Mouse (Mus musculus) kidney, embryonic 16.5 days (tissue): ENCODE measurements at regions not wholly inside any gene's neighbourhood (a gene's known extent, or its start where the extent isn't known, plus 50 kb on each side); places are given as distances from the start of the nearest gene placed in this dataset.

Experiments used
- ATAC-seq: fragments of 200-750 bp; cut with Nextera tagmentation; 2 replicates; pipeline ENCODE4 v1.8.0; 2017; ENCODE audit warnings: moderate TSS enrichment; ENCODE audit not compliant: low FRiP score, low TSS enrichment
- H3K27ac ChIP-seq: fragments of 300-500 bp; sonication (generic); 2 replicates; pipeline ENCODE4 v1.5.1; 2014; ENCODE audit warnings: low read length
- H3K27me3 ChIP-seq: fragments of 300-500 bp; sonication (generic); 2 replicates; pipeline ENCODE4 v1.6.1; 2014; ENCODE audit warnings: low read length, control low read depth, mixed read lengths; ENCODE audit not compliant: insufficient read depth
- H3K36me3 ChIP-seq: fragments of 300-500 bp; sonication (generic); 2 replicates; pipeline ENCODE4 v1.6.1; 2014; ENCODE audit warnings: low read length, control low read depth, mixed read lengths; ENCODE audit not compliant: insufficient read depth
- H3K4me1 ChIP-seq: fragments of 300-500 bp; sonication (generic); 2 replicates; pipeline ENCODE4 v1.6.1; 2014; ENCODE audit warnings: low read length, control low read depth, mixed read lengths; ENCODE audit not compliant: insufficient read depth
- H3K4me2 ChIP-seq: fragments of 300-500 bp; sonication (generic); replicated peaks from 2 replicates; pipeline ENCODE4 v1.6.1; 2014; ENCODE audit warnings: low read depth, low read length
- H3K4me3 ChIP-seq: fragments of 300-500 bp; sonication (generic); 2 replicates; pipeline ENCODE4 v1.5.1; 2014; ENCODE audit warnings: mild to moderate bottlenecking, low read length
- H3K9ac ChIP-seq: fragments of 300-500 bp; sonication (generic); replicated peaks from 2 replicates; pipeline ENCODE4 v1.6.1; 2014; ENCODE audit warnings: low read length
- H3K9me3 ChIP-seq: fragments of 300-500 bp; sonication (generic); 2 replicates; pipeline ENCODE4 v1.6.1; 2016; ENCODE audit warnings: low read length, control low read depth
- WGBS: fragments of 180-500 bp; shearing (Covaris S2); extraction: QIAGEN DNeasy Blood & Tissue Kit; methylation state at CpG from one replicate; pipeline ENCODE4 v1.1.7; 2014; 5-methylcytosine and 5-hydroxymethylcytosine counted together

GRCm38 (mm10) chr5:101518791-101519547, 145.8 kb downstream of the Nkx6-1 start:
- Histone ChIP-seq H3K9ac (no peak overlapping the region), H3K4me3 (no peak overlapping the region), H3K9me3 (no peaks in the 10 kb centered on the region), H3K27ac (no peak overlapping the region), H3K4me2 (no peak overlapping the region), H3K27me3 (peaks cover 11% of the 10 kb centered on the region; the same call in 1 of the 2 replicates), H3K4me1 (peaks cover 9% of the 10 kb centered on the region; the same call in 1 of the 2 replicates), H3K36me3 (no peaks in the 10 kb centered on the region)
- WGBS: 49% methylated on average over 14 of the region's 14 CpGs
- no peak for ATAC-seq

- no peaks in the 10 kb centered on the region for H3K36me3 ChIP-seq
- no peaks in the 10 kb centered on the region for H3K9me3 ChIP-seq
- H3K4me2 ChIP-seq: no peak overlapping the region
- H3K4me3 ChIP-seq: no peak overlapping the region
- no peaks in the 10 kb centered on the region for H3K27me3 ChIP-seq
- H3K4me1 ChIP-seq: no peaks in the 10 kb centered on the region
- no peak overlapping the region for H3K9ac ChIP-seq
- H3K27ac ChIP-seq: no peak overlapping the region
- WGBS: 92% methylated on average over 14 of the region's 14 CpGs
- ATAC-seq: no peak
These were observed 167.1 kb downstream of the Nkx6-1 start for GRCm38 (mm10) chr5:101497698-101498048.

GRCm38 (mm10) chr5:101496924-101497697, 167.7 kb downstream of the Nkx6-1 start:
- no peaks in the 10 kb centered on the region for H3K36me3 ChIP-seq
- no peak overlapping the region for H3K4me3 ChIP-seq
- no peak overlapping the region for H3K27ac ChIP-seq
- H3K27me3 ChIP-seq: no peaks in the 10 kb centered on the region
- no peaks in the 10 kb centered on the region for H3K9me3 ChIP-seq
- H3K4me2 ChIP-seq: no peak overlapping the region
- H3K9ac ChIP-seq: no peak overlapping the region
- no peaks in the 10 kb centered on the region for H3K4me1 ChIP-seq
- 54% methylated on average over 16 of the region's 16 CpGs for WGBS
- peak; percentile 35; the same call in 1 of the 2 replicates for ATAC-seq

GRCm38 (mm10) chr5:101496161-101496560, 168.6 kb downstream of the Nkx6-1 start:
- no peaks in the 10 kb centered on the region for H3K36me3 ChIP-seq
- 95% methylated on average over 9 of the region's 9 CpGs for WGBS
- H3K9ac ChIP-seq: no peak overlapping the region
- H3K9me3 ChIP-seq: no peaks in the 10 kb centered on the region
- H3K4me1 ChIP-seq: no peaks in the 10 kb centered on the region
- H3K27ac ChIP-seq: no peak overlapping the region
- no peaks in the 10 kb centered on the region for H3K27me3 ChIP-seq
- no peak for ATAC-seq
- no peak overlapping the region for H3K4me3 ChIP-seq
- H3K4me2 ChIP-seq: no peak overlapping the region

GRCm38 (mm10) chr5:101445792-101446191, 219.0 kb downstream of the Nkx6-1 start:
- H3K4me1 ChIP-seq: peaks cover 3% of the 10 kb centered on the region; the same call in 1 of the 2 replicates
- 29% methylated on average over 10 of the region's 10 CpGs for whole genome bisulfite sequencing
- no peak overlapping the region for H3K4me2 ChIP-seq
- H3K9me3 ChIP-seq: no peaks in the 10 kb centered on the region
- ATAC-seq: no peak
- H3K36me3 ChIP-seq: no peaks in the 10 kb centered on the region
- H3K9ac ChIP-seq: no peak overlapping the region
- no peaks in the 10 kb centered on the region for H3K27me3 ChIP-seq
- no peak overlapping the region for H3K27ac ChIP-seq
- H3K4me3 ChIP-seq: no peak overlapping the region

GRCm38 (mm10) chr5:101441782-101442181, 223.0 kb downstream of the Nkx6-1 start:
- ATAC-seq: no peak
- no peak overlapping the region for H3K4me3 ChIP-seq
- whole genome bisulfite sequencing: 92% methylated on average over 1 of the region's 1 CpGs
- no peaks in the 10 kb centered on the region for H3K36me3 ChIP-seq
- H3K9me3 ChIP-seq: no peaks in the 10 kb centered on the region
- no peak overlapping the region for H3K9ac ChIP-seq
- H3K27me3 ChIP-seq: no peaks in the 10 kb centered on the region
- peaks cover 3% of the 10 kb centered on the region; the same call in 1 of the 2 replicates for H3K4me1 ChIP-seq
- H3K4me2 ChIP-seq: no peak overlapping the region
- H3K27ac ChIP-seq: no peak overlapping the region

- Histone ChIP-seq H3K36me3 (no peaks in the 10 kb centered on the region), H3K4me3 (no peak overlapping the region), H3K9me3 (no peaks in the 10 kb centered on the region), H3K4me2 (no peak overlapping the region), H3K4me1 (no peaks in the 10 kb centered on the region), H3K27ac (no peak overlapping the region), H3K9ac (no peak overlapping the region), H3K27me3 (no peaks in the 10 kb centered on the region)
- WGBS: 71% methylated on average over 14 of the region's 14 CpGs
- no peak for ATAC-seq
These were observed 227.0 kb downstream of the Nkx6-1 start for GRCm38 (mm10) chr5:101437666-101438299.

- Histone ChIP-seq H3K27ac (no peak overlapping the region), H3K4me2 (no peak overlapping the region), H3K36me3 (no peaks in the 10 kb centered on the region), H3K9ac (no peak overlapping the region), H3K4me3 (no peak overlapping the region), H3K4me1 (no peaks in the 10 kb centered on the region), H3K27me3 (no peaks in the 10 kb centered on the region), H3K9me3 (no peaks in the 10 kb centered on the region)
- no peak for ATAC-seq
- 30% methylated on average over 13 of the region's 13 CpGs for WGBS
These were observed 238.6 kb downstream of the Nkx6-1 start for GRCm38 (mm10) chr5:101426067-101426771.

GRCm38 (mm10) chr5:101384316-101384715, 280.5 kb downstream of the Nkx6-1 start:
- no peaks in the 10 kb centered on the region for H3K9me3 ChIP-seq
- H3K36me3 ChIP-seq: no peaks in the 10 kb centered on the region
- no peak overlapping the region for H3K4me3 ChIP-seq
- 31% methylated on average over 5 of the region's 5 CpGs for WGBS
- H3K4me2 ChIP-seq: no peak overlapping the region
- H3K27me3 ChIP-seq: no peaks in the 10 kb centered on the region
- ATAC-seq: no peak
- H3K4me1 ChIP-seq: no peaks in the 10 kb centered on the region
- no peak overlapping the region for H3K9ac ChIP-seq
- H3K27ac ChIP-seq: no peak overlapping the region
